Mouse (Mus musculus) liver, adult 2 months (tissue): ENCODE measurements at regions not wholly inside any gene's neighbourhood (a gene's known extent, or its start where the extent isn't known, plus 50 kb on each side); places are given as distances from the start of the nearest gene placed in this dataset.

Experiments
- CTCF ChIP-seq: fragments of 200-500 bp; IDR thresholded peaks from 2 replicates; pipeline ENCODE4 v1.5.1; 2011; ENCODE audit warnings: low read depth, low read length, control low read depth
- POLR2A ChIP-seq: fragments of 200-500 bp; IDR thresholded peaks from 2 replicates; pipeline ENCODE4 v1.6.1; 2011; ENCODE audit warnings: low read length, control low read depth; ENCODE audit not compliant: insufficient read depth; ENCODE audit errors: extremely low read depth

DNA sequence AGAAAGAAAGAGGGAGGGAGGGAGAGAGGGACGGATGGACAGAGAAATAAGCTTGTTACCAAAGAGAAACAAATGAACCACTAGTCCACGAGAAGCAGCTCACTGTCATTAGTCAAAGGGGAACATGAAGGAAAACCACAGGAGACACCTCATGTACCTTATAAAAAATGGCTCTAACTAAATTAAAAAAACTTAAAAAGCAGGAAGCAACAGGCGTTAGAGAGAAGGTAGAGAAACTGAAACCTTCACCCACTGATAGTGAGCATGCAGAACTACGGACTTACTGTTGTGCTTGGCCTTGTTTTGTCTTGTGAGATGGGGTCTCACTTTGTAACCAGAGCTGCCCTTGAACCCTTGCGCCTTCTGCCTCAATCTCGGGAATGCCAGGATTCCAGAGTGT, 66.0 kb upstream of the Zmiz1 start:
- no peak for TF ChIP-seq POLR2A
- no peak for TF ChIP-seq CTCF
